Mouse (Mus musculus) embryonic fibroblast, embryonic 13.5 days (primary cell): ENCODE results near the gene Prelid3b.

ENCODE experiments used
- CTCF ChIP-seq: IDR thresholded peaks from 2 replicates; pipeline ENCODE4 v1.5.1; 2011; ENCODE audit warnings: mild to moderate bottlenecking, control low read depth, low read length, moderate library complexity, borderline replicate concordance; ENCODE audit not compliant: insufficient read depth
- POLR2A ChIP-seq: IDR thresholded peaks from 2 replicates; pipeline ENCODE4 v1.6.1; 2011; ENCODE audit warnings: low read depth, mild to moderate bottlenecking, control low read depth, low read length, moderate library complexity

DNA sequence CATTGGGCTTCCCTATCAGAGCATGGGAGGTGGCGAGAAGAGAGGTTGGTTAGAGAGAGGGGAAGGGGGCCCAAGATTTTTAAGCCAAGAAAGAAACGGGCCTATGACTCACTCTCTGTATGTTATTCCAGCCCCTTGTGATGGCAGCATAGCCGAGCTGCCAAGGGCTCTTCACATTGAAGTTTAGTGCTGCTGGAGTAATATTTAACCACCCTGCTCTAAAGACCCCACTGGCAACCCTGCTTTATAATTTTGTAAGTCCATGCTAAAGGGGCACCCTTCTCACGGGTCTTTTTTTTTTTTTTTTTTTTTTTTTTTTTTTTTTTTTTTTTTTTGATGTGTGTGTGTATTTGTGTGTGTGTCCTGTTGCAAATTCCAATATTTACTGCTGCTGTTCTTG, 31.0 kb downstream of the Prelid3b start:
- no peak for TF ChIP-seq CTCF
- TF ChIP-seq POLR2A, result no peak
